Mouse (Mus musculus) hindbrain, postnatal 0 days (tissue): ENCODE data around the gene Smoc1. TPM values are rescaled to one million over a fixed set of nuclear protein-coding genes. Genes with fewer than 3 reads are reported as not detected.

ENCODE experiments used
- ATAC-seq: fragments of 200-750 bp; cut with Nextera tagmentation; 2 replicates; pipeline ENCODE4 v1.8.0; 2017; ENCODE audit warnings: mild to moderate bottlenecking, moderate TSS enrichment, moderate library complexity
- DNase-seq: peaks from one replicate; pipeline ENCODE4 v3.0.0-alpha.2; 2015; ENCODE audit warnings: low spot score
- H3K27ac ChIP-seq: fragments of 300-500 bp; sonication (generic); 2 replicates; pipeline ENCODE4 v1.5.1; 2014; ENCODE audit warnings: mild to moderate bottlenecking
- H3K27me3 ChIP-seq: fragments of 300-500 bp; sonication (generic); 2 replicates; pipeline ENCODE4 v1.6.1; 2014; ENCODE audit warnings: low read length, mixed read lengths; ENCODE audit not compliant: insufficient read depth
- H3K36me3 ChIP-seq: fragments of 300-500 bp; sonication (generic); 2 replicates; pipeline ENCODE4 v1.6.1; 2014; ENCODE audit warnings: low read length, mixed read lengths; ENCODE audit not compliant: insufficient read depth
- H3K4me1 ChIP-seq: fragments of 300-500 bp; sonication (generic); 2 replicates; pipeline ENCODE4 v1.6.1; 2014; ENCODE audit warnings: antibody characterized with exemption, low read length, mixed read lengths; ENCODE audit not compliant: insufficient read depth
- H3K4me2 ChIP-seq: fragments of 300-500 bp; sonication (generic); 2 replicates; pipeline ENCODE4 v1.6.1; 2014; ENCODE audit warnings: low read depth, mild to moderate bottlenecking, low read length, moderate library complexity, mixed read lengths
- H3K4me3 ChIP-seq: fragments of 300-500 bp; sonication (generic); 2 replicates; pipeline ENCODE4 v1.5.1; 2014; ENCODE audit warnings: low read length
- H3K9ac ChIP-seq: fragments of 300-500 bp; sonication (generic); replicated peaks from 2 replicates; pipeline ENCODE4 v1.6.1; 2014; ENCODE audit warnings: mild to moderate bottlenecking, low read length, moderate library complexity, mixed read lengths
- H3K9me3 ChIP-seq: fragments of 300-500 bp; sonication (generic); 2 replicates; pipeline ENCODE4 v1.6.1; 2016; ENCODE audit warnings: low read length, mixed read lengths
- CTCF ChIP-seq: IDR thresholded peaks from 2 replicates; pipeline ENCODE4 v1.5.1; 2016; ENCODE audit warnings: antibody characterized with exemption, control low read depth, low read depth
- WGBS: fragments of 180-500 bp; shearing (Covaris S2); extraction: QIAGEN DNeasy Blood & Tissue Kit; methylation state at CpG from one replicate; pipeline ENCODE4 v1.1.7; 2014; 5-methylcytosine and 5-hydroxymethylcytosine counted together
- polyA plus RNA-seq: library from polyadenylated mRNA; unstranded; fragments of >200 nt; fragmentation: Nextera tagmentation; extraction: Ambion mirVana; gene quantifications from 2 replicates; pipeline ENCODE4 v1.2.1, GENCODE M21; 2015
- total RNA-seq: library from RNA; depleted of rRNA; stranded (reverse); fragments of >200 nt; gene quantifications from 2 replicates; pipeline ENCODE4 v1.2.3, GENCODE M21; 2014

Smoc1 gene
- total and polyA plus RNA-seq, 2 experiments from 2014 or later, result 31.5 to 32.7 TPM

DNA sequence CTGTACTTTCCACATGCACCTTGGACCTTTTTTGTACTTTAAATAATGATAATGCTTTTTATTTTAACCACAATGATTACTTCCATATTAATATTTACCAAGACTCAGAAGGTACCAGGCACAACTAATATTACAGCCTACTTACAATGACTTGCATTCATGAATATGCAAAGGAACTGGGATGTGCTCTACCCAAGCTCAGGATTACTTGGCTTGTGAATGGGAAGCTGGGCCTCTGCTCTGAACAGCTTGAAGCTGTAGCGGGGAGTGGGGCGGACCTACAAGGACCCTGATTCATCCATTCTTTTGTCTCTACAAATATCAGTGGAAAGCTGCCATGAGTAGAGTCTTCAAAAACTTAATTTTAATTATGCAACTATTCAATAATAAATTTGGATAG is 47.5 kb downstream of the Smoc1 start:
- H3K4me2 ChIP-seq, result no peak overlapping the region
- H3K9ac ChIP-seq, result no peak overlapping the region
- no peaks in the 10 kb centered on the region for H3K4me1 ChIP-seq
- DNase-seq (no peak), ATAC-seq (no peak)
- 38% methylated on average over 2 of the region's 2 CpGs for WGBS
- no peaks in the 10 kb centered on the region for H3K9me3 ChIP-seq
- no peaks in the 10 kb centered on the region for H3K36me3 ChIP-seq
- TF ChIP-seq CTCF, result no peak
- no peak overlapping the region for H3K4me3 ChIP-seq
- no peaks in the 10 kb centered on the region for H3K27me3 ChIP-seq
- H3K27ac ChIP-seq, result no peak overlapping the region

DNA sequence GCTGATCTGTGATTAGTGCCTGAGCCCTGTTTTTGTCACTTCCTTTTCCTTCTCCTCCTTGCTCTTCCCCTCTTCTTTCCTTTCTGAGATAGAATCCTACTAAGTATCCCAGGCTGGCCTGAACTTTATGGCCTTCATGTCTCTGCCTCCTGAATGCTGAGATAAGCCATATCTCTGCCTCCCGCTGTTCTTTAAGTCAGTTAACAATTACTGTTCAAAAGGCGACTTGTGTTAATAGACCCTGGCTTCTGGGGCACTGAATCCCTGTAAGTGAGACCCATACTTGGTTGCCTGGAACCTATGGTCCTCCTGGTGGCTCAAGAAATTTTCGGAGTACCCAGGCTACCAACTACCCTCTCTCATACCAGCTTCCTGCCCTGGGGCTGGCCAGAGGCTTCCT is 48.3 kb downstream of the Smoc1 start:
- H3K36me3 ChIP-seq, result no peaks in the 10 kb centered on the region
- no peak overlapping the region for H3K27ac ChIP-seq
- H3K4me3 ChIP-seq, result no peak overlapping the region
- DNase-seq, result no peak
- no peak for ATAC-seq
- 81% methylated on average over 3 of the region's 3 CpGs for WGBS
- no peaks in the 10 kb centered on the region for H3K27me3 ChIP-seq
- no peaks in the 10 kb centered on the region for H3K4me1 ChIP-seq
- H3K4me2 ChIP-seq, result no peak overlapping the region
- no peak for TF ChIP-seq CTCF
- no peaks in the 10 kb centered on the region for H3K9me3 ChIP-seq
- no peak overlapping the region for H3K9ac ChIP-seq

DNA sequence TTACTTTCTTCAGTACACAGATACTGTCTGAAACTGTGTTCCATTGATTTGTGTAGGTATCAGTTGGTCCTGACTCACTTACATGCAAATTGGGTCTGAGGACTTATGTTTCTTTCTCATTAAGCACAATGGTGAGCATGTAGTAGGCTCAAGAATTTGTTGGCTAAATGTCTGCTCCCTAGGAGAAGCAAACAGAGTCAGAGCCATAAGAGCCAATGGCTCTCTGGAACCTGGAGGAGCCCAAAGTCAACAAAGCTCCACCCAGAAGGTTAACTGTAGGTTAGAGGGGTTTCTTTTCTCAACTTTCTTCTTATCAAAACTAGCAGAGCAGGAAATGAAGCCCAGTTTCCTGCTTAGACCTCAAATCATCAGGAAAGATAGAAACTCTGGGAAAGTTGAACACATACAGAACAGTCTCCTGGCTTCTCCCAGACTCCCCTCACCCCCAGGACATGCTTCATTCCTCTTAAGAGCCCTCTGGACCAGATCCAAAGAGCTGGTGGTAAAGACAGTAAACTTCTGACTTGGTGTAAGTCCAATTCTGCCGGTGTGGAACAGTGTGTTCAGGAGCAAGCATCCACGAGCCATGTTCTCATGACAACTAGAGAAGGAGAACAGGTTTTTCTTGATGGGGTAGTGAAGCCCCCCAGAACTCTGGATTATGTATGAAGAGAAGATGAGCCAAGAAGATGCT is 51.5 kb downstream of the Smoc1 start:
- no peak for ATAC-seq
- Histone ChIP-seq H3K9ac (no peak overlapping the region), H3K4me3 (no peak overlapping the region), H3K9me3 (no peaks in the 10 kb centered on the region), H3K4me1 (no peaks in the 10 kb centered on the region), H3K36me3 (no peaks in the 10 kb centered on the region), H3K27ac (no peak overlapping the region), H3K27me3 (no peaks in the 10 kb centered on the region), H3K4me2 (no peak overlapping the region)
- no peak for TF ChIP-seq CTCF
- WGBS, result 66% methylated on average over 2 of the region's 2 CpGs
- DNase-seq, result no peak

DNA sequence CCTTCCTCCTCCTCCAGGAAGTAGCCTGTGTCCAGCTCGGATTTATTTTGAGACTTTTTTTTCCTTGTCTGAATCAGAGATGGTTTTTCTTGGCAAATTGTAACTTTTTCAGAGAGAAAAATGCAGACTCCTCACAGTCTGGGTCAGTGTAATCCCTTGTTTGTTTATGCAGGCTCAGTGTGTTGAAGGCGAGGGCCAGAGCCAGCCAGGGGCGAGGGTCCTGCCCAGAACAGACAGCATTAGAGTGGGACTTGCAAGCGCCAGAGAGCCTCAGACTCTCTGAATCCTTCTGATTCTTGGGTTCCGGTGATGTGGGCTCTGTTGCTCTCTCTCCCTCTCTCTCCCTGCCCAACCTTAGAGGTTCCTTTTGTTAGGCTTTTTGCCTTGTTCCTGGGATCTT is 53.7 kb downstream of the Smoc1 start:
- H3K9ac ChIP-seq, result no peak overlapping the region
- no peaks in the 10 kb centered on the region for H3K27me3 ChIP-seq
- ATAC-seq (no peak), DNase-seq (no peak)
- no peaks in the 10 kb centered on the region for H3K9me3 ChIP-seq
- H3K27ac ChIP-seq, result no peak overlapping the region
- no peak for TF ChIP-seq CTCF
- no peak overlapping the region for H3K4me2 ChIP-seq
- H3K4me1 ChIP-seq, result no peaks in the 10 kb centered on the region
- H3K4me3 ChIP-seq, result no peak overlapping the region
- 70% methylated on average over 5 of the region's 5 CpGs for WGBS
- H3K36me3 ChIP-seq, result no peaks in the 10 kb centered on the region

DNA sequence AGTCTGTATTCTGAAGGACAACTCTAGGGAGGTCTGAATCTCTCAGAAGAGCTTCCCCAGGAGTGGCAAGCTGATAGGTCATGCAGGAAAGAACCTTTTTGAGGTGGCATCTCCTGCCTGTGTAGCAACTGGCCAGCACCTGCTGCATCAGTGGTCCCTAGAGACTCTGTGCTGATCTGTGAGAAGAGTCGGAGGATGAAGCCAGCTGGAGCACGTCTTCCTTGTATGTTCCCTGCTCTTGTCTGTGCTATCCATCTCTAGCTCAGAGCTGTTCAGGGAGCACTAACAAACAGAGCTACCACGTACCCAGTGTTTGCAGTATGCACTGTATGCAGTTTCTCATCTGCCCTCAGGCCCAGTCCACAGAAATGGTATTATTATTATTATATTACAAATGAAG is 54.4 kb downstream of the Smoc1 start:
- H3K4me2 ChIP-seq, result no peak overlapping the region
- H3K9ac ChIP-seq, result no peak overlapping the region
- H3K9me3 ChIP-seq, result no peaks in the 10 kb centered on the region
- no peak overlapping the region for H3K4me3 ChIP-seq
- H3K27ac ChIP-seq, result no peak overlapping the region
- WGBS, result 69% methylated on average over 3 of the region's 3 CpGs
- H3K27me3 ChIP-seq, result no peaks in the 10 kb centered on the region
- H3K36me3 ChIP-seq, result no peaks in the 10 kb centered on the region
- no peak for ATAC-seq
- TF ChIP-seq CTCF, result no peak
- no peaks in the 10 kb centered on the region for H3K4me1 ChIP-seq
- no peak for DNase-seq

DNA sequence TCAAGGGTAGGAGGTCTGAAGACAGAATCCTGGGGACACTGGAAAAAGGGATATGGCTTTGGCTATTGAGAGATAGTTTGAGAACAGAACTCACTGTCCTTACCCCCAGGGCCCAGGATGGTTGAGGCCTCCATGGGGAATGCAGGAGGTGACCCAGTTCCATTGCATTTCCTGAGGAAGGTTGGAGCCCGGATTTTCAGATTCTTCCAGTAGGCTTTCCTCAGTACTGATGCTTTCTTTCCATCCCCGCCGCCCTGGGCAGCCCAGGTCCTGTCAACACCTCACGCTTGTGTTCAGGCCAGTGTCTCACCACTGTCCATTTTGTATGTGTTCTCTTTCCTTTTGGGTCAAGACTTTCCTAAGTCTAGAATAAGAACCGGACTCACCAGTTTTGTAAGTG is 56.5 kb downstream of the Smoc1 start:
- Histone ChIP-seq H3K27me3 (no peaks in the 10 kb centered on the region), H3K36me3 (no peaks in the 10 kb centered on the region), H3K4me2 (no peak overlapping the region), H3K4me1 (no peaks in the 10 kb centered on the region), H3K9ac (no peak overlapping the region), H3K9me3 (no peaks in the 10 kb centered on the region), H3K27ac (no peak overlapping the region), H3K4me3 (no peak overlapping the region)
- ATAC-seq (no peak), DNase-seq (no peak)
- TF ChIP-seq CTCF, result no peak
- WGBS, result 95% methylated on average over 5 of the region's 5 CpGs

DNA sequence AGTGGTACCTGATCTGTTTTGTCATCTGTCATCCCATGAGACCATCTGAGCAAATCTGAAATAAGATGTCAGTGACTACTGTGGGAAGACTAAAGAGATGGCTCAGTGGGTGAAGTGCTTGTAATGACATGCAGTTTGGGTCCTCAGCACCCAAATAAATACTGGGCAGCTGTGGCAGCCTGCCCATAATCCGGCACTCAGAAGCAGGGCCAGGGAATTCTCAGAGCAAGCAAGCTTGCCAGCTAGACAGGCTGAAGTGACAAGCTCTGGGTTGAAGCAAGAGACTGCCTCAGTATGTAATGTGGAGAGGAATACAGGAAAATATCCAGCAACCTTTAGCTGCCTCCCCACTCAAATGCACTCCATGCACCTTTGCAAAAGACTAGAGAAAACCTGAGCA is 58.6 kb downstream of the Smoc1 start:
- H3K4me3 ChIP-seq, result no peak overlapping the region
- no peak for TF ChIP-seq CTCF
- H3K9ac ChIP-seq, result no peak overlapping the region
- no peak overlapping the region for H3K4me2 ChIP-seq
- DNase-seq (peak; percentile 56), ATAC-seq (0 out of 2 replicates have a peak, but pooled peaks have one; percentile 32)
- H3K9me3 ChIP-seq, result no peaks in the 10 kb centered on the region
- WGBS, result 38% methylated on average over 1 of the region's 1 CpGs
- H3K36me3 ChIP-seq, result no peaks in the 10 kb centered on the region
- 0 out of 2 replicates have a peak overlapping the region, but pooled peaks have one; percentile 22 for H3K27ac ChIP-seq
- no peaks in the 10 kb centered on the region for H3K4me1 ChIP-seq
- no peaks in the 10 kb centered on the region for H3K27me3 ChIP-seq
